Mouse (Mus musculus): ENCODE measurements at regions not wholly inside any gene's neighbourhood (a gene's known extent, or its start where the extent isn't known, plus 50 kb on each side); places are given as distances from the start of the nearest gene placed in this dataset.

DNA sequence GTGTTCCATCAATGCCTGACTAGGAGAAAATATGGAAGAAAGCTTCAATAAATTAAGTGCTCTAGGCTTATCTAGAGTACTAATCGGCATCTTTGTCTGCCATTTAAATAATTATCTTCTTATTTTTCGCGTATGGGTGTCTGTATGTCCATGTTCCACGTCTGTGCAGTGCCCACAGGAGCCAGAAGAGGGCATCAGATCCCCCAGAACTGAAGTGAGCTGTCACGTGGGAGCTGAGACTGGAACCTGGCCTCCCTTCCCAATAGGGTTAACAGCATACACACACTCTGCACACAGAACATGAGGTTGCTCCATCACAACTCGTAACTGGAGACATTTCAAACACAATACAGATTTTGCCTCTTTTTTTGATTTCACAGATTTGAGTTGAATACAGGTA lies 143.4 kb upstream of the Wdfy3 start:
- TF ChIP-seq CTCF (IDR thresholded peaks at IDR 0.05; ENCODE audit: borderline replicate concordance, control insufficient read depth, extremely low read depth, insufficient read depth, low read length, poor library complexity) (no peak), POLR2A (IDR thresholded peaks at IDR 0.05; ENCODE audit: control insufficient read depth, extremely low read depth, insufficient read depth, low read length, poor library complexity) (no peak)
